Mouse (Mus musculus) stomach, postnatal 0 days (tissue): ENCODE results near the gene Kif1b.

Source experiments
- CTCF ChIP-seq: IDR thresholded peaks from 2 replicates; pipeline ENCODE4 v1.5.1; 2016; ENCODE audit warnings: antibody characterized with exemption, low read depth, mild to moderate bottlenecking, moderate library complexity
- EP300 ChIP-seq: optimal IDR thresholded peaks from 2 replicates; pipeline ENCODE3; 2016; ENCODE audit warnings: antibody characterized with exemption

- TF ChIP-seq CTCF (no peak), EP300 (no peak)
These were observed 128.3 kb downstream of the Kif1b start for GRCm38 (mm10) chr4:149179160-149179559.
